Mouse (Mus musculus): ENCODE measurements around the gene Entpd2.

GRCm38 (mm10) chr2:25355419-25356066 is 40.1 kb upstream of the Entpd2 start:
- TF ChIP-seq POLR2A (IDR thresholded peaks at IDR 0.05; ENCODE audit: insufficient read depth, low read depth, low read length) (no peak), CTCF (IDR thresholded peaks at IDR 0.05; ENCODE audit: insufficient read depth, low read depth, low read length) (no peak)
